Mouse (Mus musculus) neural tube, embryonic 12.5 days (tissue): ENCODE data around the gene Dpysl5. TPM values are rescaled to one million over a fixed set of nuclear protein-coding genes. Genes with fewer than 3 reads are reported as not detected.
A peak's percentile ranks its signal among the peaks of the same experiment; 100 is the strongest.

Source experiments
- ATAC-seq: fragments of 200-750 bp; cut with Nextera tagmentation; 2 replicates; pipeline ENCODE4 v1.8.0; 2017; ENCODE audit warnings: low read depth, mild to moderate bottlenecking, moderate TSS enrichment, moderate library complexity; ENCODE audit not compliant: low FRiP score
- H3K27ac ChIP-seq: fragments of 300-500 bp; sonication (generic); 2 replicates; pipeline ENCODE4 v1.5.1; 2016
- H3K27me3 ChIP-seq: fragments of 300-500 bp; sonication (generic); replicated peaks from 2 replicates; pipeline ENCODE4 v1.6.1; 2016; ENCODE audit warnings: mild to moderate bottlenecking
- H3K36me3 ChIP-seq: fragments of 300-500 bp; sonication (generic); 2 replicates; pipeline ENCODE4 v1.6.1; 2016; ENCODE audit warnings: mild to moderate bottlenecking
- H3K4me1 ChIP-seq: fragments of 300-500 bp; sonication (generic); 2 replicates; pipeline ENCODE4 v1.6.1; 2016
- H3K4me2 ChIP-seq: fragments of 300-500 bp; sonication (generic); replicated peaks from 2 replicates; pipeline ENCODE4 v1.6.1; 2016; ENCODE audit warnings: mild to moderate bottlenecking
- H3K4me3 ChIP-seq: fragments of 300-500 bp; sonication (generic); 2 replicates; pipeline ENCODE4 v1.5.1; 2016
- H3K9ac ChIP-seq: fragments of 300-500 bp; sonication (generic); 2 replicates; pipeline ENCODE4 v1.6.1; 2016; ENCODE audit warnings: mild to moderate bottlenecking
- H3K9me3 ChIP-seq: fragments of 300-500 bp; sonication (generic); 2 replicates; pipeline ENCODE4 v1.6.1; 2016; ENCODE audit warnings: mild to moderate bottlenecking
- WGBS: fragments of 180-500 bp; shearing (Covaris S2); methylation state at CpG from one replicate; pipeline ENCODE4 v1.1.7; 2016; 5-methylcytosine and 5-hydroxymethylcytosine counted together
- polyA plus RNA-seq: library from polyadenylated mRNA; unstranded; fragments of >200 nt; fragmentation: Nextera tagmentation; extraction: Ambion mirVana; gene quantifications from 2 replicates; pipeline ENCODE4 v1.2.1, GENCODE M21; 2016

Gene Dpysl5
- polyA plus RNA-seq, 1 experiment from 2014 or later: 150 TPM

- Histone ChIP-seq H3K27ac (peak within 1 kb of the TSS; percentile 87), H3K27me3 (no peaks in the 10 kb centered on the region), H3K4me2 (peak within 1 kb of the TSS; percentile 63), H3K4me1 (peaks cover 22% of the 10 kb centered on the region), H3K36me3 (no peaks in the 10 kb centered on the region), H3K9me3 (no peaks in the 10 kb centered on the region), H3K9ac (peak within 1 kb of the TSS; percentile 84), H3K4me3 (peak within 1 kb of the TSS; percentile 89)
- WGBS: under 1% methylated on average over 48 of the region's 59 CpGs
- peak; percentile 98 for ATAC-seq
Observed at GRCm38 (mm10) chr5:30814424-30815119, 103.2 kb downstream of the Dpysl5 start, which contains the start of gene Mapre3. Gene Mapre3 (plus strand): TSS chr5:30814641.

GRCm38 (mm10) chr5:30815120-30815465 is 103.7 kb downstream of the Dpysl5 start:
- peak overlapping the region; percentile 63 for H3K4me2 ChIP-seq
- peaks cover 22% of the 10 kb centered on the region for H3K4me1 ChIP-seq
- WGBS: 3% methylated on average over 7 of the region's 7 CpGs
- 0 out of 2 replicates have a peak, but pooled peaks have one; percentile 8 for ATAC-seq
- peak overlapping the region; percentile 84 for H3K9ac ChIP-seq
- H3K9me3 ChIP-seq: no peaks in the 10 kb centered on the region
- peak overlapping the region; percentile 87; the same call in 1 of the 2 replicates for H3K27ac ChIP-seq
- peak overlapping the region; percentile 89 for H3K4me3 ChIP-seq
- H3K27me3 ChIP-seq: no peaks in the 10 kb centered on the region
- H3K36me3 ChIP-seq: no peaks in the 10 kb centered on the region

DNA sequence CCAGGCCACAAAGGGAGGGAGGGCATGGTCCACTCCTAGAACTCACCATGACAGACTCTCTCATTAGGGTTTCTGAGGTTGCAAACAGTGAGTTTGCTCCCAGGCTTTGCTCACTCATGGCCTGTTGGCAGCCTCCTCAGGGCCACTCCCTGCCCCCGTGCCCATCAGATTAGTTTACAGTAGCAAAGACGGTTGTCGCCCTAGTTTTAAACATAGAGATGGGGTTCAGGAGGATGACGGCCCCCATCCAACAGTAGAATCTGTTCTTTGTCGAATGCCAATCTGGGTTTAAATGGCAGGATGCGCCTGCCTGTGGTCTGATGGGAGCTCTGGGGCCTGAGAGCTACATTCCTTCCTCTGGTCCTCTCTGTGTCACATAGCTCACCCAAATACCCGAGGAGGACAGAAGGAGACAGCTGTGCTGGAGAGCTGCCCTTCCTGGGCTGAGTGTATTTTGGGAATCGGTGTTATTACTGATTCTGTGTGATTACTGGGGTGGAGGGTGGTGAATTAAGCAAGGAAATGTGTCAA is 105.0 kb downstream of the Dpysl5 start:
- no peaks in the 10 kb centered on the region for H3K9me3 ChIP-seq
- no peaks in the 10 kb centered on the region for H3K27me3 ChIP-seq
- no peak overlapping the region for H3K4me3 ChIP-seq
- ATAC-seq: no peak
- H3K4me1 ChIP-seq: peaks cover 22% of the 10 kb centered on the region
- H3K27ac ChIP-seq: no peak overlapping the region
- 0 out of 2 replicates have a peak overlapping the region, but pooled peaks have one; percentile 35 for H3K9ac ChIP-seq
- 79% methylated on average over 8 of the region's 8 CpGs for WGBS
- peak overlapping the region; percentile 63 for H3K4me2 ChIP-seq
- H3K36me3 ChIP-seq: no peaks in the 10 kb centered on the region

DNA sequence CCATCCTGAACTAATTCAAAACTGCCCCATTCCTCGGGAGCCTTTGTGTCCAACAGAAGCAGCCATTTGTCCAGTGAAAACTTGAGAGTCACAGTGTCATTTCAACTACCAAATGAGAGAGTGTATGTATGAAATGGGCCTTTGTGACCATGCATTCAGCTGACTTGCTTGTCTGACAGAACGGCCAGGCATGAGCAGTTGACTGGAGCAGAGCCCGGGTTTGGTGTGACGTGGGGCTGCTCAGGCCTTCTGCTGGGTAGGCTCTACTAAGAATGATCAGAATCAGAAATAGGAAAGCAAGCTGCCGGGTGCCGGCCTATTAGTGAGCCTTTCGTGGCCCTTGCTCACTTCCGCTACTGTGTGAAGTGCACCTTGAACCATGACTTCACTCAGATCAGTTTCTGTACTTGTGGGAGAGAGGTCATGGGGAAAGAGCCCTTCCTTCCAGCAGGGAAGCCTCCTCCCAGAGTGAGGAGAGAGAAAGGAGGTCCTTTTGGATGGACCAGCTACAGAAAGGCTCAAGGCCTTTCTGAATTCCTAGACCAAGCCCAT is 107.5 kb downstream of the Dpysl5 start:
- H3K4me1 ChIP-seq: peaks cover 22% of the 10 kb centered on the region
- no peak overlapping the region for H3K9ac ChIP-seq
- no peak overlapping the region for H3K4me2 ChIP-seq
- H3K27me3 ChIP-seq: no peaks in the 10 kb centered on the region
- no peaks in the 10 kb centered on the region for H3K9me3 ChIP-seq
- no peak for ATAC-seq
- no peaks in the 10 kb centered on the region for H3K36me3 ChIP-seq
- 86% methylated on average over 8 of the region's 8 CpGs for WGBS
- no peak overlapping the region for H3K27ac ChIP-seq
- no peak overlapping the region for H3K4me3 ChIP-seq

DNA sequence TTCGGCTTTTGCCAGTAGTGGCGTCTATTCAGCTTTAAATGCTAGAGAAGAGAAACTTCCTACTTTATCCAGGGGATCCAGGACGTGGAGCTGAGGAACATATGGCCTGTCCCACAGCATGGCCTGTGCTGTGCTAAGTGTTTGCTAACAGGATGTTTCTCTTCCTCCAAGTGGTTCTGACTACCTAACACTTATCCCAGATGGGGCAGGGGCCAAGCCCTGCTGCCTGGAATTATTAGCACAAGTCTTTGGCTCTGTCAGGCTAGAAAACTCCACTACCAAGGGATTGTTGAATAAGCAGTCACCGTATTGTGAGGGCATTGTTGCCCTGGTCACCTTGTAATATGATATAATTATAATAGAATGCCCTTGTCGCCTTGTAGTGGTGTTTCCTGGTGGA is 111.3 kb downstream of the Dpysl5 start:
- WGBS: 83% methylated on average over 5 of the region's 5 CpGs
- H3K4me1 ChIP-seq: 0 out of 2 replicates have a peak, but pooled peaks cover 10% of the 10 kb centered on the region
- H3K4me3 ChIP-seq: no peak overlapping the region
- no peaks in the 10 kb centered on the region for H3K9me3 ChIP-seq
- H3K9ac ChIP-seq: no peak overlapping the region
- no peaks in the 10 kb centered on the region for H3K36me3 ChIP-seq
- no peak for ATAC-seq
- H3K27me3 ChIP-seq: no peaks in the 10 kb centered on the region
- H3K27ac ChIP-seq: no peak overlapping the region
- H3K4me2 ChIP-seq: no peak overlapping the region

- ATAC-seq: no peak
- Histone ChIP-seq H3K4me3 (no peak overlapping the region), H3K9me3 (no peaks in the 10 kb centered on the region), H3K27me3 (no peaks in the 10 kb centered on the region), H3K4me1 (0 out of 2 replicates have a peak, but pooled peaks cover 10% of the 10 kb centered on the region), H3K27ac (no peak overlapping the region), H3K36me3 (no peaks in the 10 kb centered on the region), H3K4me2 (no peak overlapping the region), H3K9ac (no peak overlapping the region)
- 87% methylated on average over 3 of the region's 3 CpGs for WGBS
Observed at GRCm38 (mm10) chr5:30823091-30823490, 111.7 kb downstream of the Dpysl5 start.

GRCm38 (mm10) chr5:30824124-30824988 is 113.0 kb downstream of the Dpysl5 start:
- Histone ChIP-seq H3K27ac (no peak overlapping the region), H3K9ac (no peak overlapping the region), H3K4me3 (no peak overlapping the region), H3K27me3 (no peaks in the 10 kb centered on the region), H3K9me3 (no peaks in the 10 kb centered on the region), H3K4me2 (no peak overlapping the region), H3K4me1 (0 out of 2 replicates have a peak, but pooled peaks cover 6% of the 10 kb centered on the region), H3K36me3 (no peaks in the 10 kb centered on the region)
- no peak for ATAC-seq
- WGBS: 70% methylated on average over 11 of the region's 11 CpGs

DNA sequence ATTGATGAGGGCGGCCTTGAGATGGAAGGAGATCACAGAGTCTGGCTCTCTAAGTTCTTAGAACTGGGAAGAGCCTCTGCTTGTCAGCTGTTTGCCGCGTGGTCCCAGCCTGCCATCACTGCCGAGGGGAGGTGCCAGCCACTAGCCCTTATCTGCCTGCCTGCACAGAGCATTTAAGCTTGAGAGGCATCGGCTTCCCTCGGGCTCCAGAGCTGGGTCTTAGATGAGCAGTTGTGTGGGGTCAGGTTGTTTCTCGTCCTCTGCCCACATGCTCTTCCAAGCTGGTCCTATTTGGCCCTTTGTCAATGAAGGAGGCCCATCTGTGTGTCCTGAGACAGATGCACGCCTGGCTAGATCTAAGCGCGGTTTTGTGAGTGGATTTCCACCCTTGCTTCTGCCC is 113.8 kb downstream of the Dpysl5 start:
- Histone ChIP-seq H3K4me2 (no peak overlapping the region), H3K9me3 (no peaks in the 10 kb centered on the region), H3K9ac (no peak overlapping the region), H3K4me1 (0 out of 2 replicates have a peak, but pooled peaks cover 6% of the 10 kb centered on the region), H3K27ac (no peak overlapping the region), H3K27me3 (no peaks in the 10 kb centered on the region), H3K36me3 (no peaks in the 10 kb centered on the region), H3K4me3 (no peak overlapping the region)
- no peak for ATAC-seq
- WGBS: 77% methylated on average over 10 of the region's 10 CpGs

DNA sequence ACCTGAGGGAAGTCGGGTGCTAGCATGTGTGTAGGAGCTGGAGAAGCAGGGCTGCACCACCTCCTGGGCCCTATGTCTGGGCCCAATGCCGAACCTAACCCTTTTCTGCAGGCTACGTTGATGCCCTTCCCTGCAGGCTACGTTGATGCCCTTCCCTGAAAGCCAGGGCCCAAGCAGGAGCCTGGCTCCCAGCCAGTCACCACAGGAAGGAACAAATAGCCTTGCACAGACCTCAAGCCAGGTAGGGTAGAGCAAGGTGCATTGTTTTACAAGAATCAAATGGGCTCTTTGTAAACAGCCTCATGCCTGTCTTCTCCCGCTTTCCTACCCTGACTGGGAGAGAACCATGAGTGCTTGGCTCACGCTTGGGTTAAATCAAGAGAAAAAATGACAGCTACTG is 114.5 kb downstream of the Dpysl5 start:
- no peaks in the 10 kb centered on the region for H3K36me3 ChIP-seq
- H3K4me1 ChIP-seq: 0 out of 2 replicates have a peak, but pooled peaks cover 6% of the 10 kb centered on the region
- H3K9me3 ChIP-seq: no peaks in the 10 kb centered on the region
- no peak overlapping the region for H3K4me3 ChIP-seq
- no peaks in the 10 kb centered on the region for H3K27me3 ChIP-seq
- no peak overlapping the region for H3K27ac ChIP-seq
- no peak overlapping the region for H3K4me2 ChIP-seq
- WGBS: 87% methylated on average over 6 of the region's 6 CpGs
- no peak for ATAC-seq
- H3K9ac ChIP-seq: no peak overlapping the region

GRCm38 (mm10) chr5:30833416-30833815 is 122.1 kb downstream of the Dpysl5 start:
- no peak overlapping the region for H3K4me2 ChIP-seq
- H3K36me3 ChIP-seq: peaks cover 19% of the 10 kb centered on the region
- H3K4me1 ChIP-seq: no peaks in the 10 kb centered on the region
- H3K9me3 ChIP-seq: peaks cover 5% of the 10 kb centered on the region; the same call in 1 of the 2 replicates
- no peak for ATAC-seq
- H3K27ac ChIP-seq: no peak overlapping the region
- H3K4me3 ChIP-seq: no peak overlapping the region
- H3K27me3 ChIP-seq: no peaks in the 10 kb centered on the region
- no peak overlapping the region for H3K9ac ChIP-seq
- WGBS: 80% methylated on average over 3 of the region's 3 CpGs

DNA sequence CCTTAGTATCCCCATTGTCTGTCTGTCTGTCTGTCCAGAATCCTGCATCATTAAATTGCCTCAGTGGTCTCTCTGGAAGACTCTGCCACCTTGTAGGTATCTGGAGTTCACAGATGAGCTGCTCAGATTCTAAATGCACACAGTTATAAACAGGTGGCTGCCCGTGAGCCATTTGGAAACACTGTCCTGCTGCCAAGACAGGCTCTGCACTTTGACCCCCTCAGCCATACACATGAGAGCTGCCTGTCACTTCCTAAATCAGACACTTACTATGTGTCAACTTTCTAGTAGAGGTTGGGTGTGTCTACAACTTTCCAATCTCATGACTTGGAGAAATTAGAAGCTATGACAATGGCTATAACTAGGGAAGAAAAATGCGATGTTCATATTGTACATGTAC is 128.4 kb downstream of the Dpysl5 start:
- no peak overlapping the region for H3K9ac ChIP-seq
- 91% methylated on average over 2 of the region's 2 CpGs for WGBS
- ATAC-seq: no peak

DNA sequence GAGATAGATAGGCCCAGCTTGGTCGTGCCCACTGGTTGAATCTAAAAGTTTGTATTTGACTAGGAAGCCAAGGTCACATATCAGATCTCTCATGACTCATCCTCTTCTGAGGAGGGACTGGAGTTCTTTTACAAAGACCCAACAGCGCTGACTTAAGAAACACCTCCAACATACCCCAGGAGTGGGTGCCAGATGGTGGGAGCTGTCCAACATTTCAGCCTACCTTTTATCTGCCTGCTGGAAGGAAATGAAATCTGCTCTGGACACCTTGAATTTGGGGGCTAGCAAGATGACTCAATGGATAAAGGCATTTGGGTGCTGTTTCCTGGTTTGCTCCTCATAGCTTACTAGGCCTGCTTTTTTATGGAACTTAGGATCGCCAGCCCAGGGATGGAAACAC is 130.5 kb downstream of the Dpysl5 start:
- H3K9me3 ChIP-seq: peaks cover 2% of the 10 kb centered on the region; the same call in 1 of the 2 replicates

More for the DNA sequence above, 128.4 kb downstream of the Dpysl5 start:
- peaks cover 19% of the 10 kb centered on the region for H3K36me3 ChIP-seq
- no peak overlapping the region for H3K27ac ChIP-seq
- H3K4me1 ChIP-seq: no peaks in the 10 kb centered on the region
- H3K4me3 ChIP-seq: no peak overlapping the region
- no peak overlapping the region for H3K4me2 ChIP-seq
- H3K27me3 ChIP-seq: no peaks in the 10 kb centered on the region
- H3K9me3 ChIP-seq: peaks cover 5% of the 10 kb centered on the region; the same call in 1 of the 2 replicates

More for the DNA sequence above, 130.5 kb downstream of the Dpysl5 start:
- no peak overlapping the region for H3K4me3 ChIP-seq
- no peaks in the 10 kb centered on the region for H3K4me1 ChIP-seq
- H3K4me2 ChIP-seq: no peak overlapping the region
- H3K36me3 ChIP-seq: peaks cover 11% of the 10 kb centered on the region
- H3K27me3 ChIP-seq: no peaks in the 10 kb centered on the region
- no peak overlapping the region for H3K27ac ChIP-seq
- no peak for ATAC-seq
- H3K9ac ChIP-seq: no peak overlapping the region
- 46% methylated on average over 3 of the region's 3 CpGs for WGBS
